Mouse (Mus musculus) forebrain, embryonic 10.5 days (tissue): Measurements from ENCODE around the gene Ssh2. TPM values are rescaled to one million over a fixed set of nuclear protein-coding genes. Genes with fewer than 3 reads are reported as not detected.
A peak's percentile ranks its signal among the peaks of the same experiment; 100 is the strongest.

ENCODE experiments used
- DNase-seq: peaks from one replicate; pipeline ENCODE4 v3.0.0-alpha.2; 2017; ENCODE audit warnings: low spot score; ENCODE audit errors: extremely low spot score
- H3K27ac ChIP-seq: fragments of 300-500 bp; sonication (generic); 2 replicates; pipeline ENCODE4 v1.5.1; 2016; ENCODE audit warnings: mild to moderate bottlenecking
- H3K27me3 ChIP-seq: fragments of 300-500 bp; sonication (generic); 2 replicates; pipeline ENCODE4 v1.6.1; 2016; ENCODE audit warnings: mild to moderate bottlenecking; ENCODE audit not compliant: poor library complexity, severe bottlenecking
- H3K36me3 ChIP-seq: fragments of 300-500 bp; sonication (generic); replicated peaks from 2 replicates; pipeline ENCODE4 v1.6.1; 2016; ENCODE audit warnings: mild to moderate bottlenecking, moderate library complexity
- H3K4me1 ChIP-seq: fragments of 300-500 bp; sonication (generic); 2 replicates; pipeline ENCODE4 v1.6.1; 2016
- H3K4me3 ChIP-seq: fragments of 300-500 bp; sonication (generic); 2 replicates; pipeline ENCODE4 v1.5.1; 2016; ENCODE audit warnings: mild to moderate bottlenecking, moderate library complexity
- H3K9me3 ChIP-seq: fragments of 300-500 bp; sonication (generic); 2 replicates; pipeline ENCODE4 v1.6.1; 2016; ENCODE audit warnings: mild to moderate bottlenecking, moderate library complexity
- WGBS: fragments of 180-500 bp; shearing (Covaris S2); methylation state at CpG from one replicate; pipeline ENCODE4 v1.1.7; 2016; 5-methylcytosine and 5-hydroxymethylcytosine counted together
- polyA plus RNA-seq: library from polyadenylated mRNA; unstranded; fragments of >200 nt; fragmentation: Nextera tagmentation; extraction: Ambion mirVana; gene quantifications from 2 replicates; pipeline ENCODE4 v1.2.1, GENCODE M21; 2016

Ssh2 gene
- polyA plus RNA-seq, 1 experiment from 2014 or later, result 9.9 TPM

GRCm38 (mm10) chr11:77195360-77196109 is 20.6 kb upstream of the Ssh2 start:
- Histone ChIP-seq H3K27ac (no peak overlapping the region), H3K4me3 (no peak overlapping the region), H3K4me1 (peaks cover 40% of the 10 kb centered on the region), H3K36me3 (no peaks in the 10 kb centered on the region), H3K27me3 (peaks cover 39% of the 10 kb centered on the region), H3K9me3 (no peaks in the 10 kb centered on the region)
- DNase-seq, result no peak
- 79% methylated on average over 11 of the region's 11 CpGs for WGBS

- peaks cover 42% of the 10 kb centered on the region for H3K4me1 ChIP-seq
- peaks cover 34% of the 10 kb centered on the region for H3K27me3 ChIP-seq
- no peak overlapping the region for H3K4me3 ChIP-seq
- no peak for DNase-seq
- no peak overlapping the region for H3K27ac ChIP-seq
- no peaks in the 10 kb centered on the region for H3K36me3 ChIP-seq
- H3K9me3 ChIP-seq, result no peaks in the 10 kb centered on the region
- WGBS, result 39% methylated on average over 4 of the region's 4 CpGs
Observed at GRCm38 (mm10) chr11:77196181-77197143, 19.6 kb upstream of the Ssh2 start.

- WGBS, result 45% methylated on average over 4 of the region's 4 CpGs
- Histone ChIP-seq H3K27ac (no peak overlapping the region), H3K27me3 (peaks cover 22% of the 10 kb centered on the region), H3K4me3 (no peak overlapping the region), H3K9me3 (no peaks in the 10 kb centered on the region), H3K4me1 (peaks cover 29% of the 10 kb centered on the region), H3K36me3 (no peaks in the 10 kb centered on the region)
- DNase-seq, result no peak
Observed at GRCm38 (mm10) chr11:77199636-77200035, 16.5 kb upstream of the Ssh2 start.

GRCm38 (mm10) chr11:77200703-77201102 is 15.4 kb upstream of the Ssh2 start:
- Histone ChIP-seq H3K27ac (no peak overlapping the region), H3K4me3 (no peak overlapping the region), H3K4me1 (peaks cover 20% of the 10 kb centered on the region), H3K36me3 (no peaks in the 10 kb centered on the region), H3K27me3 (peaks cover 12% of the 10 kb centered on the region), H3K9me3 (no peaks in the 10 kb centered on the region)
- WGBS, result 100% methylated on average over 1 of the region's 1 CpGs
- DNase-seq, result no peak

- Histone ChIP-seq H3K4me1 (peaks cover 37% of the 10 kb centered on the region), H3K27ac (no peak overlapping the region), H3K4me3 (no peak overlapping the region), H3K27me3 (no peaks in the 10 kb centered on the region), H3K9me3 (no peaks in the 10 kb centered on the region), H3K36me3 (no peaks in the 10 kb centered on the region)
- DNase-seq, result no peak
- WGBS, result 86% methylated on average over 1 of the region's 1 CpGs
Observed at GRCm38 (mm10) chr11:77214142-77214692, 1.9 kb upstream of the Ssh2 start.

GRCm38 (mm10) chr11:77214755-77215154 is 1.3 kb upstream of the Ssh2 start:
- no peaks in the 10 kb centered on the region for H3K27me3 ChIP-seq
- H3K4me1 ChIP-seq, result peaks cover 37% of the 10 kb centered on the region
- H3K9me3 ChIP-seq, result no peaks in the 10 kb centered on the region
- 0 out of 2 replicates have a peak overlapping the region, but pooled peaks have one; percentile 93 for H3K4me3 ChIP-seq
- DNase-seq, result peak; percentile 53
- 2% methylated on average over 1 of the region's 1 CpGs for WGBS
- H3K36me3 ChIP-seq, result no peaks in the 10 kb centered on the region
- no peak overlapping the region for H3K27ac ChIP-seq

- Histone ChIP-seq H3K4me1 (peaks cover 37% of the 10 kb centered on the region), H3K36me3 (no peaks in the 10 kb centered on the region), H3K27me3 (no peaks in the 10 kb centered on the region), H3K27ac (peak overlapping the region; percentile 96), H3K9me3 (no peaks in the 10 kb centered on the region), H3K4me3 (peak overlapping the region; percentile 93)
- WGBS, result 1% methylated on average over 11 of the region's 11 CpGs
- DNase-seq, result no peak
Observed at GRCm38 (mm10) chr11:77215483-77215882, 604 bp upstream of the Ssh2 start.

- Histone ChIP-seq H3K36me3 (no peaks in the 10 kb centered on the region), H3K27me3 (no peaks in the 10 kb centered on the region), H3K9me3 (no peaks in the 10 kb centered on the region), H3K27ac (peak overlapping the region; percentile 96), H3K4me1 (peaks cover 37% of the 10 kb centered on the region), H3K4me3 (peak overlapping the region; percentile 93)
- under 1% methylated on average over 11 of the region's 11 CpGs for whole genome bisulfite sequencing
- no peak for DNase-seq
Observed at GRCm38 (mm10) chr11:77216761-77217130, 659 bp downstream of the Ssh2 start.

- Histone ChIP-seq H3K36me3 (no peaks in the 10 kb centered on the region), H3K9me3 (no peaks in the 10 kb centered on the region), H3K4me3 (no peak overlapping the region), H3K27ac (no peak overlapping the region), H3K4me1 (no peaks in the 10 kb centered on the region), H3K27me3 (no peaks in the 10 kb centered on the region)
- DNase-seq, result no peak
- 87% methylated on average over 2 of the region's 2 CpGs for WGBS
Observed at GRCm38 (mm10) chr11:77230765-77231164, 14.7 kb downstream of the Ssh2 start.

- no peaks in the 10 kb centered on the region for H3K4me1 ChIP-seq
Observed at GRCm38 (mm10) chr11:77231514-77231913, 15.4 kb downstream of the Ssh2 start.

GRCm38 (mm10) chr11:77235267-77235666 is 19.2 kb downstream of the Ssh2 start:
- Histone ChIP-seq H3K36me3 (no peaks in the 10 kb centered on the region), H3K27ac (no peak overlapping the region), H3K9me3 (no peaks in the 10 kb centered on the region), H3K4me3 (no peak overlapping the region), H3K27me3 (no peaks in the 10 kb centered on the region), H3K4me1 (no peaks in the 10 kb centered on the region)
- DNase-seq, result no peak
- WGBS, result 92% methylated on average over 1 of the region's 1 CpGs

More at GRCm38 (mm10) chr11:77231514-77231913, 15.4 kb downstream of the Ssh2 start:
- 96% methylated on average over 2 of the region's 2 CpGs for WGBS
- H3K27me3 ChIP-seq, result no peaks in the 10 kb centered on the region
- H3K4me3 ChIP-seq, result no peak overlapping the region
- no peak overlapping the region for H3K27ac ChIP-seq
- DNase-seq, result no peak
- no peaks in the 10 kb centered on the region for H3K9me3 ChIP-seq
- no peaks in the 10 kb centered on the region for H3K36me3 ChIP-seq

GRCm38 (mm10) chr11:77239658-77240345 is 23.7 kb downstream of the Ssh2 start:
- Histone ChIP-seq H3K27ac (no peak overlapping the region), H3K27me3 (no peaks in the 10 kb centered on the region), H3K9me3 (no peaks in the 10 kb centered on the region), H3K36me3 (no peaks in the 10 kb centered on the region), H3K4me3 (no peak overlapping the region), H3K4me1 (no peaks in the 10 kb centered on the region)
- DNase-seq, result no peak
- 92% methylated on average over 1 of the region's 1 CpGs for WGBS
